Comparison of ENCODE assay signal across 26 mouse cellular contexts in genomic region chr8:4304124-4304547, GRCm38 (mm10). TPM values are rescaled to one million over a fixed set of nuclear protein-coding genes. Genes with fewer than 3 reads are reported as not detected.
DNase-seq lines count a peak whose midpoint lies in the region; ATAC-seq lines count a peak whose summit lies in the region.
"Had no signal": no experiment of that assay in that cellular context is flagged by ENCODE, and none has a peak within 500 bp of the region (broad histone marks: within the 10 kb centered on the region; RNA-seq: fewer than 3 reads in every experiment).

No protein-coding gene starts in this region.

- DNase-seq in c-Kit-positive CD71-positive TER-119-negative erythroid progenitor cells, embryonic 14.5 days (ENCODE audit: low read depth) = peak; percentile 81
- no peak for DNase-seq in cerebellum, adult 11-12 months
- DNase-seq in frontal cortex, adult 2 months (ENCODE audit: extremely low spot score in 1 of 2, low spot score in 1 of 2) = no peak
- DNase-seq in adipocyte (ENCODE audit: low spot score) = no peak
- DNase-seq: adrenal gland, adult 2 months; cerebellum, adult 2 months; gastrocnemius, postnatal 36 days; heart, adult 2 months; kidney, postnatal 36 days; lung, adult 18-20 months; lung, postnatal 10 days; midbrain, embryonic 14.5 days; retina, postnatal 1 day; right cerebral cortex, postnatal 25 days; spleen, adult 18-20 months; thymus, postnatal 25 days had no signal

- H3K4me1 ChIP-seq in megakaryocyte, embryonic 14.5 days = peaks cover 89% of the 10 kb centered on the region
- H3K4me1 ChIP-seq in liver, embryonic 12.5 days = peaks cover 29% of the 10 kb centered on the region
- H3K4me1 ChIP-seq: forebrain, embryonic 12.5 days; heart, embryonic 15.5 days; neural tube, embryonic 13.5 days had no signal

- peaks cover 93% of the 10 kb centered on the region for H3K36me3 ChIP-seq in megakaryocyte, embryonic 14.5 days (replicated peaks; ENCODE audit: low read length)
- peaks cover 99% of the 10 kb centered on the region for H3K36me3 ChIP-seq in liver, embryonic 12.5 days

- H3K4me2 ChIP-seq in liver, embryonic 12.5 days = peak overlapping the region; percentile 19; the same call in 1 of the 2 replicates
- H3K4me2 ChIP-seq: forebrain, embryonic 12.5 days; heart, embryonic 15.5 days; neural tube, embryonic 13.5 days had no signal

- no peak overlapping the region for H3K9ac ChIP-seq in liver, embryonic 12.5 days
- H3K9ac ChIP-seq: forebrain, embryonic 12.5 days; heart, embryonic 15.5 days; neural tube, embryonic 13.5 days had no signal

- WGBS in liver, embryonic 12.5 days (ENCODE audit: insufficient replicate concordance) = 25% methylated on average over 3 of the region's 3 CpGs

- peak overlapping the region; percentile 59 for H3K27ac ChIP-seq in liver, embryonic 12.5 days
- H3K27ac ChIP-seq: forebrain, embryonic 12.5 days; heart, adult 2 months; heart, embryonic 15.5 days; neural tube, embryonic 13.5 days had no signal

- no peaks in the 10 kb centered on the region for H3K27me3 ChIP-seq in megakaryocyte, embryonic 14.5 days (replicated peaks)
- H3K27me3 ChIP-seq in liver, embryonic 12.5 days (replicated peaks) = no peaks in the 10 kb centered on the region
- H3K27me3 ChIP-seq: forebrain, embryonic 12.5 days; heart, embryonic 15.5 days; neural tube, embryonic 13.5 days had no signal

- ATAC-seq in megakaryocyte, adult 5-6 weeks (ENCODE audit: poor library complexity, severe bottlenecking) = no peak
- peak; percentile 91 for ATAC-seq in liver, embryonic 12.5 days
- peak; percentile 78 for ATAC-seq in megakaryocyte progenitor cell, adult 5-6 weeks (replicated peaks; ENCODE audit: poor library complexity)
- ATAC-seq: hindbrain, embryonic 16.5 days; intestine, embryonic 16.5 days had no signal

- H3K9me3 ChIP-seq in megakaryocyte, embryonic 14.5 days = no peaks in the 10 kb centered on the region
- H3K9me3 ChIP-seq in liver, embryonic 12.5 days (replicated peaks) = no peaks in the 10 kb centered on the region
- H3K9me3 ChIP-seq: forebrain, embryonic 12.5 days; heart, embryonic 15.5 days; neural tube, embryonic 13.5 days had no signal

- peak overlapping the region; percentile 31 for H3K4me3 ChIP-seq in megakaryocyte, embryonic 14.5 days (replicated peaks)
- no peak overlapping the region for H3K4me3 ChIP-seq in liver, embryonic 12.5 days
- H3K4me3 ChIP-seq: forebrain, embryonic 12.5 days; heart, adult 2 months; heart, embryonic 15.5 days; myocyte; neural tube, embryonic 13.5 days had no signal

RNA-seq across cellular contexts. Expression of gene Ccl25, which starts 20.9 kb away (rescaled TPM):
- polyA plus RNA-seq in megakaryocyte, embryonic 14.5 days (2012; ENCODE audit: insufficient read depth, low replicate concordance) = 3.3 TPM in 1 of 2 replicates, not detected in the other
- total RNA-seq in megakaryocyte, adult 5-6 weeks (2015) = 14.0 and 18.8 TPM in 2 replicates
- 8.9 and 9.5 TPM in 2 replicates for total RNA-seq in megakaryocyte, adult 5-6 weeks (2017)
- polyA plus RNA-seq in liver, embryonic 12.5 days (2016; fragmentation: Nextera tagmentation; extraction: Ambion mirVana) = 9.6 and 10.9 TPM in 2 replicates
- 20.5 and 20.6 TPM in 2 replicates for total RNA-seq in megakaryocyte progenitor cell, adult 5-6 weeks (2015)
- total RNA-seq in megakaryocyte progenitor cell, adult 5-6 weeks (2017) = 4.6 and 13.4 TPM in 2 replicates
- 22.4 and 23.6 TPM in 2 replicates for polyA plus RNA-seq in frontal cortex, adult 2 months (2012; rRNA removed)

RNA-seq across cellular contexts. Expression of gene Elavl1, which starts 21.1 kb away (rescaled TPM):
- polyA plus RNA-seq in megakaryocyte, embryonic 14.5 days (2012; ENCODE audit: insufficient read depth, low replicate concordance) = 25.6 and 41.2 TPM in 2 replicates
- total RNA-seq in megakaryocyte, adult 5-6 weeks (2015) = 86.6 and 92.7 TPM in 2 replicates
- total RNA-seq in megakaryocyte, adult 5-6 weeks (2017) = 46.0 and 59.2 TPM in 2 replicates
- polyA plus RNA-seq in liver, embryonic 12.5 days (2016; fragmentation: Nextera tagmentation; extraction: Ambion mirVana) = 211 and 215 TPM in 2 replicates
- 134 and 150 TPM in 2 replicates for total RNA-seq in megakaryocyte progenitor cell, adult 5-6 weeks (2015)
- 74.7 and 80.8 TPM in 2 replicates for total RNA-seq in megakaryocyte progenitor cell, adult 5-6 weeks (2017)
- polyA plus RNA-seq in frontal cortex, adult 2 months (2012; rRNA removed) = 39.9 and 40.2 TPM in 2 replicates

RNA-seq across cellular contexts. Expression of gene Timm44, which starts 28.4 kb away (rescaled TPM):
- 14.2 and 43.5 TPM in 2 replicates for polyA plus RNA-seq in megakaryocyte, embryonic 14.5 days (2012; ENCODE audit: insufficient read depth, low replicate concordance)
- total RNA-seq in megakaryocyte, adult 5-6 weeks (2015) = 42.1 and 45.2 TPM in 2 replicates
- 60.3 and 68.0 TPM in 2 replicates for total RNA-seq in megakaryocyte, adult 5-6 weeks (2017)
- 53.0 and 54.4 TPM in 2 replicates for polyA plus RNA-seq in liver, embryonic 12.5 days (2016; fragmentation: Nextera tagmentation; extraction: Ambion mirVana)
- 65.6 and 89.1 TPM in 2 replicates for total RNA-seq in megakaryocyte progenitor cell, adult 5-6 weeks (2015)
- 128 and 146 TPM in 2 replicates for total RNA-seq in megakaryocyte progenitor cell, adult 5-6 weeks (2017)
- polyA plus RNA-seq in frontal cortex, adult 2 months (2012; rRNA removed) = 111 and 131 TPM in 2 replicates

RNA-seq across cellular contexts. Expression of gene Ctxn1, which starts 45.1 kb away (rescaled TPM):
- polyA plus RNA-seq in megakaryocyte, embryonic 14.5 days (2012; ENCODE audit: insufficient read depth, low replicate concordance) = 4.9 and 6.9 TPM in 2 replicates
- 0.91 and 1.9 TPM in 2 replicates for total RNA-seq in megakaryocyte, adult 5-6 weeks (2015)
- 0.15 TPM in 1 of 2 replicates, not detected in the other for total RNA-seq in megakaryocyte, adult 5-6 weeks (2017)
- polyA plus RNA-seq in liver, embryonic 12.5 days (2016; fragmentation: Nextera tagmentation; extraction: Ambion mirVana) = 5.5 and 7.1 TPM in 2 replicates
- 2.8 and 4.2 TPM in 2 replicates for total RNA-seq in megakaryocyte progenitor cell, adult 5-6 weeks (2015)
- 0.81 TPM in 1 of 2 replicates, not detected in the other for total RNA-seq in megakaryocyte progenitor cell, adult 5-6 weeks (2017)
- 883 and 1,085 TPM in 2 replicates for polyA plus RNA-seq in frontal cortex, adult 2 months (2012; rRNA removed)

RNA-seq across cellular contexts. Expression of gene Snapc2, which starts 51.3 kb away (rescaled TPM):
- polyA plus RNA-seq in megakaryocyte, embryonic 14.5 days (2012; ENCODE audit: insufficient read depth, low replicate concordance) = 62.0 and 69.9 TPM in 2 replicates
- total RNA-seq in megakaryocyte, adult 5-6 weeks (2015) = 17.1 and 19.3 TPM in 2 replicates
- 6.0 and 8.6 TPM in 2 replicates for total RNA-seq in megakaryocyte, adult 5-6 weeks (2017)
- polyA plus RNA-seq in liver, embryonic 12.5 days (2016; fragmentation: Nextera tagmentation; extraction: Ambion mirVana) = 26.3 and 27.2 TPM in 2 replicates
- total RNA-seq in megakaryocyte progenitor cell, adult 5-6 weeks (2015) = 18.3 and 22.3 TPM in 2 replicates
- total RNA-seq in megakaryocyte progenitor cell, adult 5-6 weeks (2017) = 8.4 and 12.0 TPM in 2 replicates
- 45.3 and 48.2 TPM in 2 replicates for polyA plus RNA-seq in frontal cortex, adult 2 months (2012; rRNA removed)
